Mouse (Mus musculus): ENCODE data around the gene Gm37240. TPM values are rescaled to one million over a fixed set of nuclear protein-coding genes. Genes with fewer than 3 reads are reported as not detected.

The Gm37240 gene
- polyA plus RNA-seq, 1 experiment from 2014 or later, result 0.67 TPM

DNA sequence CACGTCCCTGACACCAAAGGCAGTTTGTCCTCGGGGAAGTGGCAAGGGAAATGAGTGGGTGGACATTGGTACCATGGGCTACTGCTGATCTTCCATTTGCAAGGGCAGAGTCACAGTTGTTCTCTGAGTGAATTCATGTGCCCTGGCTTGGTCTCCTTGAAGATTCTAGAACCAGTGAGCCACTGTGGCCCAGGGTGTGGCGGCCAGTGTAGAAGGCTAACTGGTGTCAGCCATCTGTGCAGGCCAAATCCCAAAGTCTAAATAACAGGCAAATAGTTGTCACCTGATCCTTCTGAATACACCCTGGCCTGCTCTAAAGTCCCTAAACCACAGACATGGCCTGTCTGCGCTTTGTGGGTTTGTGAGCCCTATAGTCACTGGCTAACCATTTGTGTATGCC lies 898.4 kb downstream of the Gm37240 start:
- Histone ChIP-seq H3K9ac (ENCODE audit: low read length) (no peak overlapping the region), H3K4me2 (no peak overlapping the region), H3K27ac (ENCODE audit: low read depth, low read length) (no peak overlapping the region), H3K9me3 (ENCODE audit: control insufficient read depth, low read length) (no peaks in the 10 kb centered on the region), H3K4me1 (ENCODE audit: control insufficient read depth, insufficient read depth, low read length) (no peaks in the 10 kb centered on the region), H3K4me3 (ENCODE audit: low read depth, low read length) (no peak overlapping the region), H3K36me3 (ENCODE audit: control insufficient read depth, insufficient read depth, low read length) (no peaks in the 10 kb centered on the region), H3K27me3 (ENCODE audit: control insufficient read depth, insufficient read depth, low read length) (no peaks in the 10 kb centered on the region)
- no peak for ATAC-seq (ENCODE audit: low FRiP score)
- WGBS, result 91% methylated on average over 4 of the region's 4 CpGs
- no peak for DNase-seq (ENCODE audit: low spot score, missing footprints)

GRCm38 (mm10) chr3:84985121-84985625 lies 902.1 kb downstream of the Gm37240 start:
- ATAC-seq (ENCODE audit: low FRiP score), result no peak
- no peak for DNase-seq (ENCODE audit: low spot score, missing footprints)
- WGBS, result 88% methylated on average over 8 of the region's 8 CpGs
- H3K9me3 ChIP-seq (ENCODE audit: control insufficient read depth, low read length), result no peaks in the 10 kb centered on the region
- H3K4me3 ChIP-seq (ENCODE audit: low read depth, low read length), result no peak overlapping the region
- no peak overlapping the region for H3K27ac ChIP-seq (ENCODE audit: low read depth, low read length)
- H3K27me3 ChIP-seq (ENCODE audit: control insufficient read depth, insufficient read depth, low read length), result no peaks in the 10 kb centered on the region
- H3K9ac ChIP-seq (ENCODE audit: low read length), result no peak overlapping the region
- H3K36me3 ChIP-seq (ENCODE audit: control insufficient read depth, insufficient read depth, low read length), result no peaks in the 10 kb centered on the region
- no peak overlapping the region for H3K4me2 ChIP-seq
- no peaks in the 10 kb centered on the region for H3K4me1 ChIP-seq (ENCODE audit: control insufficient read depth, insufficient read depth, low read length)

- no peak overlapping the region for H3K4me3 ChIP-seq (ENCODE audit: low read depth, low read length)
- ATAC-seq (ENCODE audit: low FRiP score), result no peak
- H3K4me2 ChIP-seq, result no peak overlapping the region
- H3K27ac ChIP-seq (ENCODE audit: low read depth, low read length), result no peak overlapping the region
- peaks cover 1% of the 10 kb centered on the region; the same call in 1 of the 2 replicates for H3K4me1 ChIP-seq (ENCODE audit: control insufficient read depth, insufficient read depth, low read length)
- no peak overlapping the region for H3K9ac ChIP-seq (ENCODE audit: low read length)
- H3K27me3 ChIP-seq (ENCODE audit: control insufficient read depth, insufficient read depth, low read length), result no peaks in the 10 kb centered on the region
- H3K36me3 ChIP-seq (ENCODE audit: control insufficient read depth, insufficient read depth, low read length), result no peaks in the 10 kb centered on the region
- no peak for DNase-seq (ENCODE audit: low spot score, missing footprints)
- no peaks in the 10 kb centered on the region for H3K9me3 ChIP-seq (ENCODE audit: control insufficient read depth, low read length)
- WGBS, result 76% methylated on average over 4 of the region's 4 CpGs
These were observed 904.6 kb downstream of the Gm37240 start for GRCm38 (mm10) chr3:84982688-84983087.

- no peaks in the 10 kb centered on the region for H3K27me3 ChIP-seq (ENCODE audit: control insufficient read depth, insufficient read depth, low read length)
- DNase-seq (ENCODE audit: low spot score, missing footprints), result peak; percentile 54
These were observed 907.2 kb downstream of the Gm37240 start for GRCm38 (mm10) chr3:84980158-84980557.

DNA sequence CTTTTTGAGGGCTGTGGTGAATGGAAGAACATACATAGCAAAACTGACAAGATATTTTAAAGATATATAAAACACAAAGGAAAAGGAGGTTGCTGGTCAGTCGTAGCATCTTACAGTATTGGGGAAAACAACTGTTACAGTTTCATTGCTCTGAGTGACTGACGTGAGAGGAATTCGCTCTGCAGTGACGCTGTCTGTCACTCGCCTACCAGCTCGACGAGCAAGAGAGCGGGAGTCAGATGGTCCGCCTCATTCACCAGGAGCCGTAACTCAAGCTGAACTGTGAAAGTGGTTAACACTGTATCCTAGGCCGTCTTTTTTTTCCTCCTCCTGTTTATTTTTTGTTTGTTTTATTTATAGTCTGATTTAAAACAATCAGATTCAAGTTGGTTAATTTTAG lies 908.6 kb downstream of the Gm37240 start:
- Histone ChIP-seq H3K4me3 (ENCODE audit: low read depth, low read length) (no peak overlapping the region), H3K27me3 (ENCODE audit: control insufficient read depth, insufficient read depth, low read length) (no peaks in the 10 kb centered on the region), H3K27ac (ENCODE audit: low read depth, low read length) (no peak overlapping the region), H3K4me1 (ENCODE audit: control insufficient read depth, insufficient read depth, low read length) (peaks cover 10% of the 10 kb centered on the region), H3K9ac (ENCODE audit: low read length) (no peak overlapping the region), H3K9me3 (ENCODE audit: control insufficient read depth, low read length) (no peaks in the 10 kb centered on the region), H3K36me3 (ENCODE audit: control insufficient read depth, insufficient read depth, low read length) (peaks cover 3% of the 10 kb centered on the region), H3K4me2 (no peak overlapping the region)
- ATAC-seq (ENCODE audit: low FRiP score) (no peak), DNase-seq (ENCODE audit: low spot score, missing footprints) (no peak)
- 90% methylated on average over 11 of the region's 11 CpGs for WGBS

More at GRCm38 (mm10) chr3:84980158-84980557, 907.2 kb downstream of the Gm37240 start:
- no peak overlapping the region for H3K27ac ChIP-seq (ENCODE audit: low read depth, low read length)
- no peak overlapping the region for H3K4me2 ChIP-seq
- H3K36me3 ChIP-seq (ENCODE audit: control insufficient read depth, insufficient read depth, low read length), result no peaks in the 10 kb centered on the region; the same call in 1 of the 2 replicates
- H3K4me1 ChIP-seq (ENCODE audit: control insufficient read depth, insufficient read depth, low read length), result peaks cover 10% of the 10 kb centered on the region
- 99% methylated on average over 2 of the region's 2 CpGs for WGBS
- no peak overlapping the region for H3K4me3 ChIP-seq (ENCODE audit: low read depth, low read length)
- H3K9me3 ChIP-seq (ENCODE audit: control insufficient read depth, low read length), result no peaks in the 10 kb centered on the region
- no peak overlapping the region for H3K9ac ChIP-seq (ENCODE audit: low read length)
- no peak for ATAC-seq (ENCODE audit: low FRiP score)

DNA sequence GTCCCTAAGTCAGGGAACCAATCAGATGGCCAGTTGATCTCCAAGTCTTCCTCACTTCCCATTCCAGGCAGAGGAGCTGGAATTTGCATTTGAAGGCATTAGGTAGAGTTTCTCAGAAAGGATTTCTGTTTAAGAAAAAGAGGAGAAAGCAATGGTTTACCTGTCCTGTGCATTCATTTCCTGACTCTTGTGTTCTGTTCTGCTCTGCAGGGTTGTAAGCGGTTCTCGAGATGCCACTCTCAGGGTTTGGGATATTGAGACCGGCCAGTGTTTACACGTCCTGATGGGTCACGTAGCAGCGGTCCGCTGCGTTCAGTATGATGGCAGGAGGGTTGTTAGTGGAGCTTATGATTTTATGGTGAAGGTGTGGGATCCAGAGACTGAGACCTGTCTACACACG lies 913.1 kb downstream of the Gm37240 start:
- H3K36me3 ChIP-seq (ENCODE audit: control insufficient read depth, insufficient read depth, low read length), result peaks cover 7% of the 10 kb centered on the region
- peak; percentile 72 for DNase-seq (ENCODE audit: low spot score, missing footprints)
- H3K4me1 ChIP-seq (ENCODE audit: control insufficient read depth, insufficient read depth, low read length), result peaks cover 10% of the 10 kb centered on the region
- H3K27me3 ChIP-seq (ENCODE audit: control insufficient read depth, insufficient read depth, low read length), result no peaks in the 10 kb centered on the region
- 85% methylated on average over 9 of the region's 9 CpGs for WGBS
- no peak overlapping the region for H3K4me3 ChIP-seq (ENCODE audit: low read depth, low read length)
- no peak for ATAC-seq (ENCODE audit: low FRiP score)
- H3K27ac ChIP-seq (ENCODE audit: low read depth, low read length), result no peak overlapping the region
- no peaks in the 10 kb centered on the region for H3K9me3 ChIP-seq (ENCODE audit: control insufficient read depth, low read length)
- no peak overlapping the region for H3K4me2 ChIP-seq
- H3K9ac ChIP-seq (ENCODE audit: low read length), result no peak overlapping the region

- Histone ChIP-seq H3K4me2 (no peak overlapping the region), H3K9ac (ENCODE audit: low read length) (no peak overlapping the region), H3K27ac (ENCODE audit: low read depth, low read length) (no peak overlapping the region), H3K9me3 (ENCODE audit: control insufficient read depth, low read length) (no peaks in the 10 kb centered on the region), H3K36me3 (ENCODE audit: control insufficient read depth, insufficient read depth, low read length) (peaks cover 7% of the 10 kb centered on the region), H3K4me3 (ENCODE audit: low read depth, low read length) (no peak overlapping the region), H3K4me1 (ENCODE audit: control insufficient read depth, insufficient read depth, low read length) (peaks cover 10% of the 10 kb centered on the region), H3K27me3 (ENCODE audit: control insufficient read depth, insufficient read depth, low read length) (no peaks in the 10 kb centered on the region)
- peak; percentile 61 for DNase-seq (ENCODE audit: low spot score, missing footprints)
- 91% methylated on average over 2 of the region's 2 CpGs for WGBS
- no peak for ATAC-seq (ENCODE audit: low FRiP score)
These were observed 914.4 kb downstream of the Gm37240 start for GRCm38 (mm10) chr3:84972881-84973280.

- WGBS, result 87% methylated on average over 5 of the region's 5 CpGs
- no peak overlapping the region for H3K9ac ChIP-seq (ENCODE audit: low read length)
- no peaks in the 10 kb centered on the region for H3K27me3 ChIP-seq (ENCODE audit: control insufficient read depth, insufficient read depth, low read length)
- no peak overlapping the region for H3K4me2 ChIP-seq
- DNase-seq (ENCODE audit: low spot score, missing footprints), result no peak
- H3K9me3 ChIP-seq (ENCODE audit: control insufficient read depth, low read length), result no peaks in the 10 kb centered on the region
- H3K27ac ChIP-seq (ENCODE audit: low read depth, low read length), result no peak overlapping the region
- ATAC-seq (ENCODE audit: low FRiP score), result no peak
- H3K36me3 ChIP-seq (ENCODE audit: control insufficient read depth, insufficient read depth, low read length), result peaks cover 12% of the 10 kb centered on the region
- 0 out of 2 replicates have a peak, but pooled peaks cover under 1% of the 10 kb centered on the region for H3K4me1 ChIP-seq (ENCODE audit: control insufficient read depth, insufficient read depth, low read length)
- no peak overlapping the region for H3K4me3 ChIP-seq (ENCODE audit: low read depth, low read length)
These were observed 915.8 kb downstream of the Gm37240 start for GRCm38 (mm10) chr3:84971561-84971960.

DNA sequence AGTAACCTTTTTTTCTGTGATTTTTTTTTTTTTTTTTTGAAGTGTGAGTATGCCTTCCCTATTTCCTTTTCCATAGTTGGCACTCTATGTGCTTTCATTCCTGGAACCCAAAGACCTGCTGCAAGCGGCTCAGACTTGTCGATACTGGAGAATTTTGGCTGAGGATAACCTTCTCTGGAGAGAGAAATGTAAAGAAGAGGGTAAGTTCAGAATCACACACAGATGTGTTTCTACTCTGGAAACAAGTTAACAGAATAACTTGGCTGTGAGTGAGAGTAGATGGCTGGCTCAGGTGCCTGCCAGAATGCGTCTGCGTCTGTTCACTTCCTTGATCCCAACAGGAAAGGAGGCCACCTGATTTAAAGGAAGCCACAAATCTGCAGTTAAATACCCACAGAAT lies 920.0 kb downstream of the Gm37240 start:
- Histone ChIP-seq H3K4me1 (ENCODE audit: control insufficient read depth, insufficient read depth, low read length) (no peaks in the 10 kb centered on the region), H3K27ac (ENCODE audit: low read depth, low read length) (no peak overlapping the region), H3K9me3 (ENCODE audit: control insufficient read depth, low read length) (no peaks in the 10 kb centered on the region), H3K27me3 (ENCODE audit: control insufficient read depth, insufficient read depth, low read length) (no peaks in the 10 kb centered on the region), H3K36me3 (ENCODE audit: control insufficient read depth, insufficient read depth, low read length) (peaks cover 9% of the 10 kb centered on the region), H3K4me2 (no peak overlapping the region), H3K9ac (ENCODE audit: low read length) (no peak overlapping the region), H3K4me3 (ENCODE audit: low read depth, low read length) (no peak overlapping the region)
- DNase-seq (ENCODE audit: low spot score, missing footprints) (peak; percentile 57), ATAC-seq (ENCODE audit: low FRiP score) (no peak)
- WGBS, result 94% methylated on average over 4 of the region's 4 CpGs

All from midbrain, embryonic 11.5 days (tissue).